Mouse (Mus musculus) small intestine, adult 2 months (tissue): ENCODE results near the gene Gm7697. TPM values are rescaled to one million over a fixed set of nuclear protein-coding genes. Genes with fewer than 3 reads are reported as not detected.
"Not testable (repeated sequence)": the region's sequence is repeated elsewhere in the genome, so short reads cannot be mapped to it uniquely, and the experiment has no call there.

ENCODE experiments used
- H3K27ac ChIP-seq: fragments of 200-500 bp; 2 replicates; pipeline ENCODE4 v1.5.1; 2012; ENCODE audit warnings: low read depth, low read length, control low read depth, inconsistent platforms; ENCODE audit not compliant: insufficient read depth
- H3K27me3 ChIP-seq: fragments of 200-500 bp; 2 replicates; pipeline ENCODE4 v1.6.1; 2012; ENCODE audit warnings: mild to moderate bottlenecking, moderate library complexity, low read length, inconsistent platforms; ENCODE audit not compliant: control insufficient read depth, insufficient read depth
- H3K36me3 ChIP-seq: fragments of 200-500 bp; 2 replicates; pipeline ENCODE4 v1.6.1; 2012; ENCODE audit warnings: mild to moderate bottlenecking, low read length, control low read depth, inconsistent platforms; ENCODE audit not compliant: control insufficient read depth, insufficient read depth
- H3K4me1 ChIP-seq: fragments of 200-500 bp; 2 replicates; pipeline ENCODE4 v1.6.1; 2012; ENCODE audit warnings: low read length, inconsistent platforms, mixed read lengths; ENCODE audit not compliant: control insufficient read depth, insufficient read depth, insufficient read length
- H3K4me3 ChIP-seq: fragments of 200-500 bp; 2 replicates; pipeline ENCODE4 v1.5.1; 2012; ENCODE audit warnings: low read depth, mild to moderate bottlenecking, control low read depth, inconsistent platforms, low read length, moderate library complexity
- WGBS: fragments of 180-500 bp; shearing (Covaris S2); methylation state at CpG from one replicate; pipeline ENCODE4 v1.1.7; 2018; 5-methylcytosine and 5-hydroxymethylcytosine counted together
- polyA plus RNA-seq: library from polyadenylated mRNA; depleted of rRNA; stranded (reverse); fragments of >200 nt; gene quantifications from 2 replicates; pipeline ENCODE4 v1.2.3, GENCODE M21; 2012; rRNA removed

Gene Gm7697
- polyA plus RNA-seq = not detected in 2 replicates

GRCm38 (mm10) chr8:69522876-69523275 is at the start of gene Gm7697:
Gm7697 (minus strand) TSS chr8:69522976.
- H3K27ac ChIP-seq, H3K4me1 ChIP-seq, H3K36me3 ChIP-seq, H3K27me3 ChIP-seq, H3K4me3 ChIP-seq: not testable (repeated sequence)
- 73% methylated on average over 3 of the region's 3 CpGs for WGBS

GRCm38 (mm10) chr8:69551249-69551648 is 28.5 kb upstream of the Gm7697 start:
- WGBS = 38% methylated on average over 2 of the region's 2 CpGs
- H3K27ac ChIP-seq, H3K4me3 ChIP-seq, H3K36me3 ChIP-seq, H3K4me1 ChIP-seq, H3K27me3 ChIP-seq: not testable (repeated sequence)

GRCm38 (mm10) chr8:69549556-69549955 is 26.8 kb upstream of the Gm7697 start:
- H3K36me3 ChIP-seq, H3K4me3 ChIP-seq, H3K4me1 ChIP-seq, H3K27ac ChIP-seq, H3K27me3 ChIP-seq: not testable (repeated sequence)
- 12% methylated on average over 8 of the region's 8 CpGs for WGBS

- H3K4me3 ChIP-seq, H3K36me3 ChIP-seq, H3K27ac ChIP-seq, H3K4me1 ChIP-seq, H3K27me3 ChIP-seq: not testable (repeated sequence)
- 96% methylated on average over 3 of the region's 3 CpGs for WGBS
These were observed 25.3 kb upstream of the Gm7697 start for GRCm38 (mm10) chr8:69548114-69548513.

GRCm38 (mm10) chr8:69547208-69547607 is 24.4 kb upstream of the Gm7697 start:
- not testable (repeated sequence) for H3K27me3 ChIP-seq, H3K27ac ChIP-seq, H3K4me3 ChIP-seq, H3K4me1 ChIP-seq, H3K36me3 ChIP-seq
- 66% methylated on average over 7 of the region's 7 CpGs for WGBS

- H3K27me3 ChIP-seq, H3K4me3 ChIP-seq, H3K4me1 ChIP-seq, H3K36me3 ChIP-seq, H3K27ac ChIP-seq: not testable (repeated sequence)
- WGBS = 17% methylated on average over 1 of the region's 1 CpGs
These were observed 22.2 kb upstream of the Gm7697 start for GRCm38 (mm10) chr8:69545020-69545419.

GRCm38 (mm10) chr8:69544511-69544910 is 21.7 kb upstream of the Gm7697 start:
- H3K4me1 ChIP-seq, H3K36me3 ChIP-seq, H3K27me3 ChIP-seq, H3K4me3 ChIP-seq, H3K27ac ChIP-seq: not testable (repeated sequence)
- 82% methylated on average over 13 of the region's 13 CpGs for WGBS

GRCm38 (mm10) chr8:69543984-69544383 is 21.2 kb upstream of the Gm7697 start:
- 94% methylated on average over 6 of the region's 6 CpGs for WGBS
- H3K4me3 ChIP-seq, H3K4me1 ChIP-seq, H3K27me3 ChIP-seq, H3K36me3 ChIP-seq, H3K27ac ChIP-seq: not testable (repeated sequence)

- not testable (repeated sequence) for H3K27me3 ChIP-seq, H3K4me3 ChIP-seq, H3K27ac ChIP-seq, H3K36me3 ChIP-seq, H3K4me1 ChIP-seq
- 80% methylated on average over 7 of the region's 7 CpGs for WGBS
These were observed 18.0 kb upstream of the Gm7697 start for GRCm38 (mm10) chr8:69540764-69541163.

GRCm38 (mm10) chr8:69540331-69540730 is 17.6 kb upstream of the Gm7697 start:
- not testable (repeated sequence) for H3K4me1 ChIP-seq, H3K27me3 ChIP-seq, H3K27ac ChIP-seq, H3K4me3 ChIP-seq, H3K36me3 ChIP-seq
- WGBS = 39% methylated on average over 1 of the region's 1 CpGs

- not testable (repeated sequence) for H3K4me3 ChIP-seq, H3K27ac ChIP-seq, H3K4me1 ChIP-seq, H3K36me3 ChIP-seq, H3K27me3 ChIP-seq
- WGBS = 67% methylated on average over 3 of the region's 3 CpGs
These were observed 47.8 kb downstream of the Gm7697 start for GRCm38 (mm10) chr8:69474946-69475345.

- 87% methylated on average over 2 of the region's 3 CpGs for WGBS
These were observed 69.3 kb downstream of the Gm7697 start, which contains the start of gene Gm9495 for GRCm38 (mm10) chr8:69453465-69453864. Gm9495 (minus strand) TSS chr8:69453565.

More at GRCm38 (mm10) chr8:69453465-69453864, 69.3 kb downstream of the Gm7697 start, which contains the start of gene Gm9495:
- H3K27ac ChIP-seq, H3K27me3 ChIP-seq, H3K4me1 ChIP-seq, H3K36me3 ChIP-seq, H3K4me3 ChIP-seq: not testable (repeated sequence)
